Mouse (Mus musculus): ENCODE results near the gene Lmntd1.
A peak's percentile ranks its signal among the peaks of the same experiment; 100 is the strongest.

Gene Lmntd1

GRCm38 (mm10) chr6:145431747-145432146, 182.4 kb downstream of the Lmntd1 start:
- no peak for DNase-seq

DNA sequence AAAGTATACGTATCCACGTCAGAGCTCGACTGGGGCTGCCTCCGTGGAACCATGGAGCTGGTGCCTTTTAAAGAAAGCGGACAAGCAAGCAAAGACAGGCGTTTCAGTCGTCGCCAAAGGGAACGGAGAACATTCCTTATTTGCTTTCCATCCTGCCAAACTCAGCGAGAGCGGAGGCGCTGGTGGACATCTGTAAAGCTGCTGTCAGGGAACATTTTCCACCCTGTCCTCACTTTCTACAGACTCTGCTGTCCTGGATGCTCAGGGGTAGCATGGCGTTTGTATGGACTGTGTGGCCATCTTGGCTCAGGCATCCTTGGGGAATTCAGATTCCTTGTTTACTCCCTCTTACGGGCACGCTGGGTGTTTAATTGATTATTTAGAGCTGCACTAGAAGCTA, 186.7 kb downstream of the Lmntd1 start:
- DNase-seq = no peak

- DNase-seq = no peak
These were observed 187.6 kb downstream of the Lmntd1 start for GRCm38 (mm10) chr6:145426501-145426900.

DNA sequence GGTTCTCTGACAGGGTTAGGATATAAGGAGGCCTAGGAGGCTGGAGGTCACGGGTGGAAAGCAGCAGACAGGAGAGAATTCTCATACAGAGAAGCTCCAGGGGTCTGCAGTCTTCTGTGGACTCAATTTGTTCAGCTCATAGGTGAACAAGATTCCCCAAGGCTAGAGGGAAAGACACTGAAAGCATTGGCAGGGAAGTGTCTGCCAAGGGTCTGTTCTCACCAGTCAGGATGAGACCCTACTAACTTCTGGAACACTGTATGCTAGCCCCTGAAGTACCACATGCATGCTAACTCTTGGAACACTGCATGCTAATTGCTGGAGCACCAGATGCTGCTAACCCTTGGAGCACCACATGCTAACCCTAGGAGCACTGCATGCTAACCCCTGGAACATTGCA, 190.0 kb downstream of the Lmntd1 start:
- no peak for DNase-seq

DNA sequence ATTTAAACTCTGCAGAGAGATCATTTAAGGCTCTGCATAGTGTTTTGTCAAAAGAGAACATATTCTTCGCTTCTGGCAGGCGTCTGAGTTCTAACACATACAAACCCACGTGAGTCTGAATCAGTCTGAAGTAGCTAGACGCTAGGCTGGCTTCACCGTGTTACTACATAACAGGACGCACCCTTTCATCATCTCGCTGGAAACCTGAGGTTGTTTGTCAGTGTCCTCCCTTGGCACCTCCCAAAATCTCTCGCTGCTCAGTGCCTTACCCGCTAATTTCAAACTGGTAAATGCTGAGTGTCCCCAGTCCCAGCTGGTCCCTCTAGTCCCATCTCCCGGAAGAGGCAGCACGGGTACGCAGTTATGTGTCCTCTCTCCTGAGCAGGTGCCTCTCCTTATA, 190.6 kb downstream of the Lmntd1 start:
- no peak for DNase-seq

DNA sequence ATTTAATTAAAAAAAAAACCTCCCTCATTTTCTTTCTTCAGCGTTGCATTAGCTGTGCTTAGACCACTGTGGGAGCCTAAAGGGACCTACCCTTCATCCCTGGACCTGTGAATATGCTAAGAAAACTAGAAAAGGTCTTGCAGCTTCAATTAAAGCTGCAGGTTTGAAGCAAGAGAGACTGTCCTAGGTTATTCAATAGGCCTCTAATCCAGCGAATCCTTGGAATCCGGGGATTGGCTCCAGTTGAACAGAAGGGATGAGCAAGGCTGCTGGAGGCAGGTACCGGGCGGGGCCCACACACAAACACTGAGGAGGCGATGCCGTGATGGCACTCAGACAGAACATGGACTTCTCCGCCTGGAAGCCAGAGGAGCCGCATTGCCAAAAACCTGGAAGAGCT, 192.5 kb downstream of the Lmntd1 start:
- no peak for DNase-seq

- DNase-seq = no peak
These were observed 193.7 kb downstream of the Lmntd1 start for GRCm38 (mm10) chr6:145420407-145420806.

GRCm38 (mm10) chr6:145418856-145419255, 195.3 kb downstream of the Lmntd1 start:
- DNase-seq = no peak

- DNase-seq = no peak
These were observed 196.2 kb downstream of the Lmntd1 start for GRCm38 (mm10) chr6:145417720-145418440.

DNA sequence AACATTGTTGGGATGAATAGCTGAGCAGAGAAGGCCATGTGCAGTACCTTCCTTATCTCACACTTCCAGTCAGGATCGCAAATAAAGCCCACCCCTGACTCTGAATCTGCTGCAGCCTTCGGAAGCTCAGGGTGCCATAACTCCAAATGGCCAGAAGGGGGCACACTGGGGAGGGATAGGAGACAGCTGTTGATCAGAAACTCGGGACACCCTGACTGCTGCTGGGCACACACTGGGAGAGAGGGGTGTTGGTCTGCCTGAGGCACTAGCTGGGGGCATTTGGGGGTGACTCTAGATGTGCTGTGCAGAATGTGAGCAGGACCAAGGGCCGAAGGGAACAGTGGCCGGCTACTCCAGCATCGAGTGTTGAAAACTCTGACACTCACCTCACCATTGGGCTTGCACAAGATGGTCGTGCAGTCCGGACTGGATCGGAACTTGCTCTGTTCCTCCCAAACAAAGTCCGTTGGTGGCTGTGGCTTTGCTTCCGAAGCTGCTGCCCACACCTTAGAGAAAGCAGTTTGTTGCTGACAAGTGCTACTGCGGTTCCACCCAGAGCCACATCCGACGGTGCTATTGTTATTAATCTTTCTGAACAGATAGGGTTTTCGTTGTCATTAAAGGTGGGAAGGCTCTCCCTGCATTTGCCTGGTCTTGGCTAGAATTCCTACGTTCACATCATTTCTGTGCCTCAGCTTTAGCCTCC, 197.0 kb downstream of the Lmntd1 start:
- DNase-seq = peak; percentile 56

GRCm38 (mm10) chr6:145404369-145405051, 209.6 kb downstream of the Lmntd1 start:
- no peak for DNase-seq

DNA sequence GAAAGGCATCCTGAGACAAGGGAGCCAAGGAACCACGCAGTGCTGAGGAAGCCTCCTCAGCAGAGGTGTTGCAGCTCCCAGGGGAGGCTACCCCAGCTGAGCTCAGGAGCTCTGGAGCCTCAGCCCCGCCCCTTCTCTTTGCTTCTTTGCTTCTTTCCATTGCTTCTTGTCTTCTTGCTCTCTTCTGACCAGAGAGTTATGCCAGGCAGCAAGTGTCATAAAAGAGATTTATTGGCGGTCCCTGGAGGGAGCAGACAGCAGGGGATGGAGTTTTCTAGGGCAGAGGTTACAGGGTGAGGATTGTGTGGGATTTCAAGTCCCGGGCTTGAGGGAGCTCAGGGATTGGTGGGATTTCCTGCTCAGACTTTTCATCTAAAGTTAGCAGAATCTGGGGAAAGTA, 213.0 kb downstream of the Lmntd1 start:
- DNase-seq = peak; percentile 17

DNA sequence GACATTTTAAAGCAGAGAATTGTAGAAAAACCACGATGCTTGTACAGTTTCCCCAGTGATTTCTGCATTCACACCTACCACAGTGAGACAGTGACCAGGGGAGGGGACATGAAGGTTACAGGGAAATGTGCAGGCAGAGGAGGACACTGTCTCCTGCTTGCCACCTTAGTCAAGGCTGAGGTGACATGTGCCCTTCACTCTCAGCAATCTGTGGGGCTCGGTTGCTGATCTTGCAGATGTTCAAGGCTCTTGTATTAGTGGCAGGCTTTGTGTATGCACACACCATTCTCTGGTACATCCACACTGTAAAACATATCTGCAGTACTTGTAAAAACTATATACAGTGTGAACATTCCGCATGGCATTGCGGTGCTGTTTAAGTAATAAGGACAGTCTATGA, 216.2 kb downstream of the Lmntd1 start:
- DNase-seq = no peak

DNA sequence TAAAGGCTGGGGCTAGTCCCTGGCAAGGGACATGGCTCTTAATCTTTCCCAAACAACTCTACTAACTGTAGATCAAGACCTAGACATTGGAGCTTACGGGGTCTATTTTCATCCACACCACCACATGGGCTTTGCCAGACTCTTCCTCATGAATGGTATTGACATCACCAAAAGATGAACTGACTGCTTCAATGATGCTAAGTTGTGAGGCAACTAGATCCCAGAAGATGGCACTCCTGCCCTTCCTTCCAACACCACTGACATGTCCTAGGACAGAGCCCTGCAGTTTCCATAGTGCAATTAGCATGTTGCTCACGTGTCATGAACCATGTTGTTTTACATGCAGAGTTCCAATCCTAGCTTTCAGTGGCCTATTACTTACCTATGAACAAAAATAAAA, 217.6 kb downstream of the Lmntd1 start:
- DNase-seq = no peak

DNA sequence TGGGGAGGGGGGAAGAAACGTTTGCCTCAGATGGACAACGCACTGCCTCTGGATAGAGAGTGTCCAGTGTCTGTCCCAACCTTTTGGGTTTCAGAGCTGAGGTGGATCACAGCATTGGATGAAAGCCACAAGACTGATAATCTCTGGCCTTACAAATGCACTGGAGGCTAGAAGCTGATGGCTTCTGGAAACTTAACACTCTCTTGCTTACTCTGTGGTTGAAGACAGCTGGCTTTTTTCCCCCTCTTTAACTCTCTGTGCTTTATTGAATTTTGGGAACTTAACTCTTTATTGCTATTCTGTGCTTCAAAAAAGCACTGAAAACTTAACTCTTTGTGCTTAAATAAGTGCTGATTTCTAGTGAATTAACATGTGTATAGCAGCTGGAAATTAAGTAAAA, 223.7 kb downstream of the Lmntd1 start:
- no peak for DNase-seq

- no peak for DNase-seq
These were observed 224.2 kb downstream of the Lmntd1 start for GRCm38 (mm10) chr6:145389904-145390303.

- DNase-seq = no peak
These were observed 226.7 kb downstream of the Lmntd1 start for GRCm38 (mm10) chr6:145387378-145387777.

GRCm38 (mm10) chr6:145382586-145383380, 231.3 kb downstream of the Lmntd1 start:
- no peak for DNase-seq

GRCm38 (mm10) chr6:145380961-145381360, 233.2 kb downstream of the Lmntd1 start:
- DNase-seq = no peak

DNA sequence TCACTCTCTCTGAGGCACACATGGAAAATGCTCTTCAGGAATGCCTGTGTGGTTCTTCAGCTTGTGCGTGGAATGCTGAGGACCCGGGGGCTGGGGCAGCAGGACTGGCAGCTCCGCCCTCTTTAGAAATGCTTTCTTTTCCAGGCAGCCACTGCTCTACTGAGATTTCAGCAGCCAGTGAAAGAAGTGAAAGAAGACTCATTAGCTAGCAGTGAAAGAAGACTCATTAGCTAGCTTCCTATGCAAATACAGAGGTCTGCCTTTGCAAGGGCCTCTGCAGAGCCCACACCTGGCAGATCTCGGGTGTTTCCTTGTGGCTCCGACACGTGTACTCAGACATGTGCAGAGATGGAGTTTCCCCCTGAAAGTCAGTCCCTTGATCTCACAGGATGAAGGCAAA, 234.9 kb downstream of the Lmntd1 start:
- DNase-seq = no peak

- no peak for DNase-seq
These were observed 235.4 kb downstream of the Lmntd1 start for GRCm38 (mm10) chr6:145378689-145379088.

GRCm38 (mm10) chr6:145374372-145374771, 239.7 kb downstream of the Lmntd1 start:
- no peak for DNase-seq

GRCm38 (mm10) chr6:145373712-145374221, 240.4 kb downstream of the Lmntd1 start:
- DNase-seq = no peak
